Mouse (Mus musculus) brown adipose tissue, adult 24 weeks (tissue): Measurements from ENCODE around the gene Hist1h2bb. TPM values are rescaled to one million over a fixed set of nuclear protein-coding genes. Genes with fewer than 3 reads are reported as not detected.
"Not testable (repeated sequence)": the region's sequence is repeated elsewhere in the genome, so short reads cannot be mapped to it uniquely, and the experiment has no call there.

Experiments
- H3K27ac ChIP-seq: fragments of 200-500 bp; replicated peaks from 2 replicates; pipeline ENCODE4 v1.5.1; 2012; ENCODE audit warnings: low read depth, mild to moderate bottlenecking, low read length
- H3K4me1 ChIP-seq: fragments of 200-500 bp; 2 replicates; pipeline ENCODE4 v1.6.1; 2012; ENCODE audit warnings: low read length, mixed read lengths; ENCODE audit not compliant: control insufficient read depth, insufficient read depth, insufficient read length
- H3K4me3 ChIP-seq: fragments of 200-500 bp; 2 replicates; pipeline ENCODE4 v1.5.1; 2012; ENCODE audit warnings: low read depth, mild to moderate bottlenecking, low read length, moderate library complexity; ENCODE audit not compliant: insufficient read depth
- polyA plus RNA-seq: library from polyadenylated mRNA; stranded (reverse); fragments of >200 nt; gene quantifications from 2 replicates; pipeline ENCODE4 v1.2.4, GENCODE M21; 2012; ENCODE audit not compliant: missing spikeins, insufficient read depth, insufficient read length

The Hist1h2bb gene
- polyA plus RNA-seq, 1 experiment = not detected

DNA sequence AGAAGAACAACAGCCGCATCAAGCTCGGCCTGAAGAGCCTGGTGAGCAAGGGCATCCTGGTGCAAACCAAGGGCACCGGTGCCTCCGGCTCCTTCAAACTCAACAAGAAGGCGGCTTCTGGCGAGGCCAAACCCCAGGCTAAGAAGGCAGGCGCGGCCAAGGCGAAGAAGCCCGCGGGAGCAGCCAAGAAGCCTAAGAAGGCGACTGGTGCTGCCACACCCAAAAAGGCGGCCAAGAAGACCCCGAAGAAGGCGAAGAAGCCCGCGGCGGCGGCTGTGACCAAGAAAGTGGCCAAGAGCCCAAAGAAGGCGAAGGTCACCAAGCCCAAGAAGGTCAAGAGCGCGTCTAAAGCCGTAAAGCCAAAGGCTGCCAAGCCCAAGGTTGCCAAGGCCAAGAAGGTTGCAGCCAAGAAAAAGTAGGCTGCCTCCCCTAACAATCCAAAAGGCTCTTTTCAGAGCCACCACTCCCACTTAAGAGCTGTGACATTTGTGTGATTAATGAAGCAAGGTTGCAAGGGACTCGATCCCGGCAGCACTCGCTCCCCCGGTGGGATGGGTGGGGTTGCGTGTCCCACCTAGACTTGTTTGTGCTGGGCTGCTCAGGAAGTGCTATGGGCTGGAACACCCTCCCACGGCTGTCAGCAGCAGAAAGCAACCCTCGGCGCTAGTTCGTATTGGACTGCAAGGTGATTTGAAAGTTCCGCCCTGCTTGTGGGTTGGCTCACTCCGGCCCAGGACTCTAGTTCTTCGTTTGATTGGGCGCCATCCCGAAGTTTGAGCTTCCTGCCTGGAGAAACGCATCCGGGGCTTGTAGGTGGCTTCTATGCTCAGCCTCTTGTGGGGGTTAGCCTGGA is 7.2 kb upstream of the Hist1h2bb start:
- Histone ChIP-seq H3K4me1 (no peaks in the 10 kb centered on the region), H3K4me3 (peak overlapping the region; percentile 81), H3K27ac (peak overlapping the region; percentile 97)

- Histone ChIP-seq H3K4me1 (no peaks in the 10 kb centered on the region), H3K4me3 (peak overlapping the region; percentile 81), H3K27ac (peak overlapping the region; percentile 97)
These were observed 6.6 kb upstream of the Hist1h2bb start for GRCm38 (mm10) chr13:23739922-23740252.

DNA sequence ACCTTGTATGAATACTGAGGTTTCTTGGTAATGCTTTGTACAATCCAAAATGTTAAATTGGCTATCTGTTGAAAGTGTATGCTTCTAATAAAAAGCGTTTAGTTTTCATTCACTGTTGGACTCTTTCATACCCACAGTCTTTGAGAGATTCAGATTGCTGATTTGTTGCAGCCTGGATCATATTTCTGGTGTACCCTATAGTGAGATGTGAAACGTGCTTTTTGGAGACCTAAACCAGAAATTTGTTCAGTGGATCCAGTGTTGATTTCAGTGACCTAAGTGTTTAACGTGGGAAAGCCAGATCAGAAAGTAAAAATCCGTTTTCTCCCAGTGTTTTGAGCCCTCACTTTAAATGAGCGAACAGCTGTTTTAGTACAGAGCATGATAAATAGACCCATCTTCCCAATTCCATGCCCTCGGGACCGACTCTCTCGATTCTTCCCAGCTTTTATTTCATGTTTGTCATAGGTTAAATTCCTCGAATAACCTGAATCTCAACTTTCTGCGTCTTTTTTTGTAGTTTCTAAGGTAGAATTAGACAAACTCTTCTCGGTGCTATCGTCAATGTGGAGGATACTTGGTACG is 6.2 kb upstream of the Hist1h2bb start:
- Histone ChIP-seq H3K4me1 (no peaks in the 10 kb centered on the region), H3K4me3 (peak overlapping the region; percentile 81), H3K27ac (peak overlapping the region; percentile 97)

DNA sequence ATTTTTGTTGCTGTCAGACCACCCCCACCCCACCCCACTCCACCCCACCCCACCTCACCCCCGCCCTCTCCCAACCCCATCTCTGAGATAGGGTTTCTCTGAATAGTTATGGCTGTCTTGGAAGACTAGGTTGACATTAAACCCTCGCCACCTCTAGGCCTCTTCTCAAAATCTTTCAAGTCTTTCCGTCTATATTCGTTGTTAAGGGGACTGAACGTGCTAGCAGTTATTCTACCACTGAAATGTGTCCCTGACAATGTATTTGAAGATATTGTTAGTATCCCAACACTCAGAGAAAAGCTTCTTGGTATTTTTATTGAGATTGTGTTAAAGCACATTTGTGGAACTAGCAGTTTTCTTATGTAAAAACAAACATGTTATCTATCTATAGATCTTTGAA is 5.6 kb upstream of the Hist1h2bb start:
- no peak overlapping the region for H3K27ac ChIP-seq
- no peaks in the 10 kb centered on the region for H3K4me1 ChIP-seq
- no peak overlapping the region for H3K4me3 ChIP-seq

DNA sequence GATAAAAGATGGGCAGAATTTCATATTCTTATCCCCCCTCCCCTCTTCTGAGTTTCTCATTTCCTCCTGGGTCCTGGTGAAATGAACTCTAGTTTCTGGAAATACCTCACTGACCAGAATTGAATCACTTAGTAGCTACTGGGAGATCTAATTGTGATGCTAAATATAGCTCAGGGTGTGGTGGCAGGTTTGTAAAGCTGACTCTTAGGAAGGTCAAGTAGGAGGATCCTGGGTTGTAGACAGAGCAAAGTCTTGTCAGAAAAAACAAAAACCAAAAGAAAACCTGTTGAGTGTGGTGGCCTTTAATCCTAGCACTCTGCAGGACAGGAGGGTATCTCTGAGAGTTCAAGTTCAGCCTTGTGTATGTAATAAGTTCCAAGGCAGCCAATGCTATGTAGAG is 4.5 kb upstream of the Hist1h2bb start:
- Histone ChIP-seq H3K27ac (no peak overlapping the region), H3K4me1 (no peaks in the 10 kb centered on the region)

DNA sequence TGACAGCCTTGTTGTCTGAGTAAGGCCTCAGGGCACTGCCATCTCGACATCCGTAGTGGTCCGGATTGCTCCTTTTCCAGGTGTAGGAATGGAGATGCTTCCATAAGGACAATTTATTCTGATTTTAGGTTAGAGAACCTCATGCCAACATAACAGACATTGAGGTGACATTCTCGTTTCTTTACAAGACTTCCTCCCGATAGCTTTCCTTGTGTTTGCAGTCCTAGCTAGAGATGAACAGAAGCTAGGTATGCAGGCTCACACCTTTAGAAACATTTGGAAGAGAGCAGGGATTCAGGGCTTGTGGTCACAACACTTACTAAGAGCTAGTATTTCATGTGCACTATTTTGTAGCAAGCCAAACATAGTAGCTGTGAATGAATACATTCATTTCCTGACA is 3.3 kb upstream of the Hist1h2bb start:
- Histone ChIP-seq H3K4me3 (no peak overlapping the region), H3K4me1 (no peaks in the 10 kb centered on the region), H3K27ac (no peak overlapping the region)

More for the DNA sequence above, 4.5 kb upstream of the Hist1h2bb start:
- H3K4me3 ChIP-seq = no peak overlapping the region

DNA sequence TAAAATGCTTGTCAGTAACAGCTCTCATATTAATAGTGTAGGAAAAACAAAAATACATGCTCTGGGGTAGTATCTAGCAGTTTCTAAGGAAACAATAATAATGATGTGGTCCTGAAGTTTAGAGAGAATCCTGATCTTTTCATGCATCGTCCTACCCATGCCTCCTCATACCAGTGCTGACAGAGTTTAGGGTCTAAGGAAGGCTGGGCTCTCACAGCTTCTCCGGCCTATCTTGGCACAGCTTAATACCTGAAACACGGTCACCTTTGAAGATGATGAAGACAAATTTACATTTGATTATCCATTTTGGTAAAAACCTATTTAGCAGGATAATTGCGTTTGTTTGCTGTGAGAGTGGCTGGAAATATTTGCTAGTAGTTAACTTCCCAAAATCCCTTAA is 2.6 kb upstream of the Hist1h2bb start:
- no peaks in the 10 kb centered on the region for H3K4me1 ChIP-seq
- no peak overlapping the region for H3K27ac ChIP-seq
- H3K4me3 ChIP-seq = no peak overlapping the region

DNA sequence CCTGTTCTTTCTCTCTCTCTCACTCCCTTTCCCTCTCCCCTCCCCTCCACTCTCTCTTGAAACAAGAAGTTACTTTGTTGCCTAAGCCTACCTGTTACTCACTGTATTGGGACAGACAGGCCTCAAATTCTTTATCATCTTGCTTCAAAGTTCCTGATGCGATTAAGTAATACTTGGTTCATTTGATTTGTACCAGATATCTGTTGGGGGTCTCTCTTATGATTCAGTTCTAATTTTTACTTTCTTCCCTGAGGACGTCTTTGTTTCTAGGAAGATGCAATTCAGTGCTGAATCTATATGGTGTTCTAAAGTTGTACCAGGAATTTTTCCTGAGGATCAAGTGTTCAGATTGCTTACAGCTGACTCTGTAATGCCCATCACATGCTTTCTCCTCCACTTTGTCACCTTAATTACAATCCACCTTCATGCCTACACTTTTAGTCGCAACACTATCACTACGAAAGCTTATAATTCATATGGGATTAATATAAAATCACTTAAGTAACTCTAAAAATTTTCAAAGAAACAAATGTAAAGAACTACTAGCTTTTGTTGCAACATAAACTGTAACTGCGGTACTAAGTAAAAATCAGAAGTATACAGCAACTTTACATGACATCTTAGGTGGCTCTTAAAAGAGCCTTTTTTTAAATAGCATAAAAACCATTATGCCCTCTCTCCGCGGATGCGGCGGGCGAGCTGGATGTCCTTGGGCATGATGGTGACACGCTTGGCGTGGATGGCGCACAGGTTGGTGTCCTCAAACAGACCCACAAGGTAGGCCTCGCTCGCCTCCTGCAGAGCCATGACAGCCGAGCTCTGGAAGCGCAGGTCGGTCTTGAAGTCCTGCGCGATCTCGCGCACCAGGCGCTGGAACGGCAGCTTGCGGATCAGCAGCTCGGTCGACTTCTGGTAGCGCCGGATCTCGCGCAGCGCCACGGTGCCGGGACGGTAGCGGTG is 1.8 kb upstream of the Hist1h2bb start:
- Histone ChIP-seq H3K27ac (no peak overlapping the region), H3K4me3 (peak overlapping the region; percentile 53; the same call in 1 of the 2 replicates), H3K4me1 (no peaks in the 10 kb centered on the region)

GRCm38 (mm10) chr13:23745381-23746161 is 963 bp upstream of the Hist1h2bb start, which contains the start of gene Hist1h3c:
Hist1h3c (minus strand) TSS chr13:23745602.
- no peaks in the 10 kb centered on the region for H3K4me1 ChIP-seq
- H3K27ac ChIP-seq = peak within 1 kb of the TSS; percentile 80
- peak within 1 kb of the TSS; percentile 54 for H3K4me3 ChIP-seq

DNA sequence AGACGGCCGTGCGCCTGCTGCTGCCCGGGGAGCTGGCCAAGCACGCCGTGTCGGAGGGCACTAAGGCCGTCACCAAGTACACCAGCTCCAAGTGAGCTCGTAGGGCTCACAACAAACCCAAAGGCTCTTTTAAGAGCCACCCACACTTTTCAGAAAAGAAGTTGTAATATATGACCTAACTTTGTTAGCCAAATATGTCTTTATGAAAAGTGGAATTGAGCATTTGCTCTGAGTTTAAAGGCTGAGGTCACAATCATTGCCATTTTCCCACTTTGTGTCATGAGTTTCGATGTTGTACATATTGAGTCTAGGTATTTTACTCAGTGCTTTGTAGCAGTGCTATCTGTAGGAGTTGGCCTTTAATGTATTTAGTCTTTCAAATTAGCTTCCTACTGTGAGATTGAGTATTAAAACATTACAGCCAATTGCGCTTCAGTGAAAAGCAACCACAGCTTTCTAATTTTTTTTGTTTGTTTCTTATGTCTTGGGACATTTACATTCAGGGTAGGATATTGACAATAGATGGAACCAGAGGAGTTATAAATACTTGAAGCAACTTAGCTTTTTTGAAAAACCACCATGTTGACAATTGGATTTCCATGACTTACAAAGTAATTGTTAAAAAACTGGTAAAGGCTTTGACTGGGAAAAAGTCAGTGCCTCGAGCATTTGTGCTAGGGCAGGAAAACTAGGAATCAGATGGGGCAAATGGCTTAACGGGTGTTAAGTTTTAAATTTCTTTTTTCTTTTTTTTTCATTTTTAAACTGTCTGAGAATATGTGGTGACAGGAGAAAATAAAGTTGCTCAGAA is 752 bp downstream of the Hist1h2bb start:
- peak overlapping the region; percentile 33; the same call in 1 of the 2 replicates for H3K4me3 ChIP-seq
- H3K27ac ChIP-seq = no peak overlapping the region
- H3K4me1 ChIP-seq = peaks cover 2% of the 10 kb centered on the region; the same call in 1 of the 2 replicates

GRCm38 (mm10) chr13:23747892-23748288 is 1.4 kb downstream of the Hist1h2bb start:
- Histone ChIP-seq H3K4me3 (no peak overlapping the region), H3K4me1 (peaks cover 2% of the 10 kb centered on the region; the same call in 1 of the 2 replicates), H3K27ac (no peak overlapping the region)

DNA sequence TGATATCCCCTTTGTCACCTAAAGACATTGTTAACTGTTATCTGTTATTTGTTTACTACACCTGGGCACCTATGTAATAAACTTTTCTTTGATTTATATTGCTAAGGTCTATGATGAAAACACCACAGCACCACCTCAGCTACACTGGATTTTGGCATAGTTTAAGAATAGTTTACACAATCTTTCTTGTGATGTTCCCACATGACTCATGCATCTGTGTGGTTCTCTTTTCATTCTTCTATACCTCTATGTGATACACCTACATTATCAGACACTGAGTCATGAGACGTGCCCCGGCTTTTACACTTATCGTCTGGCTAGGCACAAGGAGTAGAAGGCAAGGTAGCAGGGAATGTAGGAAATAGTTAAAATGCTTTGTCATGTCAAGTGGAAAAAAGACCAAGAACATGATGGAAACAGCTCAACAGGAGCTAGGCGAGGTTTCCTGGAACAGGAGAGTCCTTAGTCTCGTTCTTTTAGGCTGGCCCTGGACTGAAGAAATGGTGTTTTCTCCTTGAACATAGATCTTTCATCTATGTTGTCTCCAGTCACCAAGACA is 3.1 kb downstream of the Hist1h2bb start:
- Histone ChIP-seq H3K4me3 (no peak overlapping the region), H3K4me1 (peaks cover 2% of the 10 kb centered on the region; the same call in 1 of the 2 replicates), H3K27ac (no peak overlapping the region)

- Histone ChIP-seq H3K4me3 (peak within 1 kb of the TSS; percentile 69), H3K27ac (peak within 1 kb of the TSS; percentile 39)
- H3K4me1 ChIP-seq = not testable (repeated sequence)
These were observed 4.4 kb downstream of the Hist1h2bb start, which contains the start of gene Hist1h2ab for GRCm38 (mm10) chr13:23750839-23751477. Hist1h2ab (plus strand) TSS chr13:23751126.
